Mouse (Mus musculus): ENCODE measurements around the gene Kansl1l. TPM values are rescaled to one million over a fixed set of nuclear protein-coding genes. Genes with fewer than 3 reads are reported as not detected.
"Not testable (repeated sequence)": the region's sequence is repeated elsewhere in the genome, so short reads cannot be mapped to it uniquely, and the experiment has no call there.

Gene Kansl1l
- total RNA-seq, 2 experiments from 2014 or later = 22.2 to 26.0 TPM

DNA sequence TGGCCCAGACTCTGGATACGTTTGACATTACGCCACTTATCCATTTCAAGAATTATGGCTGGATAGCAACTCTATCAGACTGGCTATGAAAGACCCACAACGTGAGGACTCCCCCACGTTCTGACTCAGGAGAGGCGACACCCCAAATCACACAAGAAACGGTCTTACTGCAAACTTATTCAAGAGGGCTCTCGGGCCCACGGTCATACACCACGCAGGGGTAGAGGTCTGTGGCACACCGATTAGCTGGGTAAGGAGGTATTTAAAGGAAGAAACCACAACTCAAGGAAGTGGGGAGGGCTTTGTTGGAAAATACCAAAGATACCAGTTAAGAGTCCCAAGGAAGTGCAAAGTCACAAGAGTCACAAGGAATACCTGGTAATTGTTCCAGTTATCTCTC lies 117.7 kb downstream of the Kansl1l start:
- not testable (repeated sequence) for DNase-seq

DNA sequence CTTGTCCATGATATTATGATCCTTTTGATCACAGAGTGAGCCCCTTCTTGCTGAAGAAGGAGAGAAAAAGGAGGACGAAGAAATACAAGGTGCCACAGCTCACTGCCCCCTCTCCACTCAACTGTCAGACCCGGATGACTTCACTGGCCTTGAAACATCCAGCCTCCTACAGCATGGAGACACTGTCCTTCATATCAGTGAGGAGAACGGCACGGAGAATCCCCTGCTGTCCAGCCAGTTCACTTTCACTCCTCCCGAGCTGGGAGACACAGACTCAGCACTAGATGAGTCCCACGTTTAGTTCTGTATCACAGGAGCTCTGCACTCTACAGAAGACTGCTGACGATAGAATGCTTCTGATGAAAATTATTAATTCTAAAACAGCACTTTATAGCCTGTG lies 122.1 kb downstream of the Kansl1l start:
- DNase-seq = no peak

DNA sequence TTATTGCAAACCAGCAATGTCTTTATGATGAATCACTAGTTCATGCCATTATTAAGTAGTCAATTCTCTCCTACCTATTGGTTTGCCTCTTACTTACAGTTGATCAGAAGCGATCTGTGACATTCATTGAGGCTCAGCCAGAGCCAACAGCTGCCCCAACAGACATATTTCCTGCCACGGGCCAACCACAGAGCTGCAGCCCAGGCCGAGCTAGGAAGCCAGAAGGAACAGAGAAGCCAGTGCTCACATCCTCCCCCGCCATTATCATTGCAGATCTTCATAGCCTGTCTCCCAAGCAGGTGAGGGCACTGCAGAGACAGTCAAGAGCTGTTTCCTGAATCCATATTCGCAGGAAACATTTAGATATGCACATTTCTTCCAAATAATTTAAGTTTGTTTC lies 123.1 kb downstream of the Kansl1l start:
- no peak for DNase-seq

DNA sequence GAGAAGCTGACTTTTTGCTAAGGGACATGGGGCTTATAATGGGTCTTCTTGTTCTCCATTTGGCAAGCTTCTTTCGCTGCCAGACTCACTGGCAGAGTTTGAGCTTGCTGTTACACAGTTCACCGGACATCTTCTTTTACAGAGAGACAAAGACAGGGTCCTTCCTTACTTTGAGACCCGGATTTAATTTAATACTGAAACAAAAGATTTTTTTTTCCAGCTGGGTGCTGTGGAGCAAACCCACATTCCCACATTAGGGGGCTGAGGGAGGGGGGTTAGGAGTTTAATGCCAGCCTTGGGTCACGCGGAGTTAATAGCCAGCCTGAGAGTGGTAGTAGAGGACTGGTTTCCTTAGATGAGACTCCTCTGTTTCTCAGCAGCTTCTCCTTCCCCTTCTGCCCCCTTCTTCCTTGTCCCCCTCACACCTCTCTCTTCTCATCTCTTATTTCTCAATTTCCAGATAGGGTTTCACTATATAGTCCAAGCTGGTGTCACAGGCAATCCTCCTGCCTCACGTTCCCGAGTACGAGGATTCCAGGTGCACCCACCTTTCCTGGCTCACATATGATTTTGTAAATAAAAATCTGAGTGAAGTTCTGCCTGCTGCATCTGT lies 124.5 kb downstream of the Kansl1l start:
- no peak for DNase-seq

DNA sequence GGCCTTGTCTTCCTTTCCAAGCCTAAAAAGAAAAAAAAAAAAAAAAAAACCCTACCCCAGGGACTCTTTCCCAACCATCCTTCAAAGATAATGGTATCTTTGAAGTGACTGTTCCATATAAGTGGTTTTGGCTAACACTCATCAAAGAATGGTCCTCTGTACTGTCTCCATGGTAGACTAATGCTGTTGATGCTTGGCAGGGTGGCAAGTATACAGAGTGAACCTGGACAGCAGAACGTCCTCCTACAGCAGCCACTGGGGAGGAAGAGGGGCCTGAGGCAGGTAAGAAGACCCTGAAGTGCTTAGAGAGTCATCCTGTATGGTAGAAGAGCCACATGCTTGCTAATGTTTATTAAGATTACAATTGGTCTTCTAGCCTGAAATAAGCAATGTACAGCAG lies 125.1 kb downstream of the Kansl1l start:
- DNase-seq = no peak

DNA sequence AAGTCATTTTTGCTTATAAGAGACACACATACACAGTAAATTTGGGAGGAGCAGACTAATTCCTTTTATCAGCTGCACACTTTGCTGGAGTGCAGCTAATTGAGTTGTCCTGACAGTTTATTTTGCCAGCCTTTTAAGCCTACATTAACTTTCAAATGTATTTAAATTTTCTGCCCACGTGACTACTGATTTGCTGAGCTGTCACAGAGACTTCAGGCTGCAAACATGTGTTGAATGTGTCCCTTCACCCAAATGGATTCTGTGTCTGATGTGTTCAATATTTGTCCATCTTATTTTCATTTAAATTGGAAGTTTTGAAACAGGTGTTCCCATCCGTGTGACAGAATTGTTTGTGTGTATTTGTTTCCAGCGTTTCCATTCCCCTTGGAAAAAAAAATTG lies 125.6 kb downstream of the Kansl1l start:
- DNase-seq = no peak

DNA sequence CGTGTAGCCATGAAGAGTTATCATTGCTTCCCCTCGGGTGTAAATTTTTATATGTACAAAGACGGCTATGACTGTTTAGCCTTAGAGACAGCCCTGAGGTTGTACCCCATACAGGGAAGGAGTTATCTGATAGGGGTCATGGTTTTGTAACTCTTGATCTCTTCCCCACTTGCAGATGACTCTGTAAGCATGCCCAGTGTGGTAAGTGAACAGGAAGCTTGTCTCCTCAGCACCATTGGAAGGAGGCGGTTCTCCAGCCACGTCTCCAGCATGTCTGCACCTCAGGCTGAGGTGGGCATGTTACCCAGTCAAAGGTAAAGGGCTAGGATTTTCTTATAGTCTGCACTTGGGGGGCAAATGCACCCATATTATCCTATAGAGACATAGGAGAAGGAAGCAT lies 134.4 kb downstream of the Kansl1l start:
- no peak for DNase-seq

DNA sequence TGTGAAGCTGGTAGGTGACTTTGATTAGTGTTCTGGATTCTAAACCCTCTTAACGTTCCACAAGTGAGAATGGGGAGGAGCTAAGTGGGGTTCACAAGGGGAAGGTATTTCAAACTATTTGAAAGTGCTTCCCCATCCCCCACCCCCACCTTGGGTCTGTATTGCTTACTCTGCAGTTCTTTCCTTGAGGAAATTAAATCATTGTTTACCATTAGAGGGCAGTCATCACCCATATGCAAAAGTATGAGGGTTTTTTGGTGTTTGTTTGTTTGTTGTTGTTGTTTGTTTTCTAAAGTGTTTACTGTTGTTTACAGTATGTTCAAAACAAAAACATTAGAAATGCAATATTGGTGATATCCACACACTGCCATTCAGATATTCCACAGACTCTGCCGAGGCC lies 138.7 kb downstream of the Kansl1l start:
- no peak for DNase-seq

DNA sequence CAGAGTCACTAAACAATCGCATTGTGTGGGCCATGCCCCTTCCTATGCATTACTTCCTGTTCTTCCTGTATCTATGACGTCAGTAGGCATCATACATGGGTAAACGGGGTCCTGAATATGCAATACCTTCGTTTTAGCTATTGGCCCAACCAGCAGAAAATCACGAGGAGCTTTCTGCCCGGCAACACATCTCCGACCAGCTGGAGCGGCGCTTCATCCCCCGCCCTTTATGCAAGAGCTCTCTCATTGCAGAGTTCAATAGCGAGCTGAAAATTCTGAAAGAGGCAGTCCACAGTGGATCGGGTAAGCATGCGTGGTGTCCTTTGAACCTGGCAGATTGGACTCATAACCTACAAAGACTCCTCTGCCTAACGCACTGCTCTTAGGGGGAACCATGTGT lies 139.4 kb downstream of the Kansl1l start:
- no peak for DNase-seq

DNA sequence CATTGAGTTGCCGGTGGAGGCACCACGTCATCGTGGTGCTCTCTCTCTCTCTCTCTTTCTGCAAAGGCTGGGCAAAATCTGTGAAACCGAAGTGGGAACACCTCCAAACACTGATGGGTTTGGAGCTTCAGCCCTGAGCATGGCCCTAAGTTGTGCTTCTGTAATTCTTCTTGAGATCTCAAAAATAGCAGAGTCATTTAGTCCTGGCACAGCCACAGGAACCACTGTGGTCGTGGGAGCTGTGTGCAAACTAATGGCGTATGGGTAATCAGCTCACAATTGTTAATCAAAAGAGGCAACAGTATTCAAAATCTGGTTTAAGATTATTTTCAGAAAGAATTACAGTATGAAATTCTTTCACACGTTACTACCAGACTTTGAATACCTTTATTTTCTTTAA lies 144.6 kb downstream of the Kansl1l start:
- DNase-seq = no peak

DNA sequence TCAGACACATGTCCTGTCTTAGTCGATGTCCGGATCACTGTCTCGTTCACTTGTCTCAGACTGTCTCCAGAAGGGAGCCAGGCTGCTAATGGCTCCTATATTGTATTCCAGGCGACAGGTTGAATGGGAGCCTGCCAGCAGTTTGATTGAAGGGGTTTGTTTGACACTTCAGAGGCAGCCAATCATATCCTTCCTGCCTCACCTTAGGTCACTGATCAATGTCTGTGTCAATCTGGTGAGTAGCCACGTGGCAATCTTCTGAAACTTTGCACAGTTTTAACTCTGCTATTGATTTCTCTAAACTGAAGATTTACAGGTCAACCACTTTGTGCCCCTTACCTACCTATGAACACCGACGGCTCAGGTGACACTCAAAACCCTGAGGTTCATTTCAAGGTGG lies 145.9 kb downstream of the Kansl1l start:
- DNase-seq = no peak

Other genes starting within 250 kb of the Kansl1l start
- 10 to 100 TPM; 38.9 to 39.3 TPM for gene Rpe, start 116.7 kb downstream of the Kansl1l start, total RNA-seq (2021)
- 10 to 100 TPM; 32.3 to 34.2 TPM for gene Acadl, start 45.7 kb upstream of the Kansl1l start, total RNA-seq (2021)
- under 1 TPM; 0.56 to 0.97 TPM for gene Myl1, start 127.8 kb upstream of the Kansl1l start, total RNA-seq (2021)
- gene Lancl1, start 221.3 kb upstream of the Kansl1l start, total RNA-seq (2021) = 100 to 1,000 TPM; 178 to 205 TPM

Data from layer of hippocampus, postnatal 36 days (tissue).